Mouse (Mus musculus) cortical plate, adult 2 months (tissue): Measurements from ENCODE around the gene Rhox4c.
"Not testable (repeated sequence)": the region's sequence is repeated elsewhere in the genome, so short reads cannot be mapped to it uniquely, and the experiment has no call there.

Experiments
- CTCF ChIP-seq: fragments of 200-500 bp; IDR thresholded peaks from 2 replicates; pipeline ENCODE4 v1.5.1; 2011; ENCODE audit warnings: mild to moderate bottlenecking, control low read depth, low read length; ENCODE audit not compliant: insufficient read depth; ENCODE audit errors: extremely low read depth
- POLR2A ChIP-seq: fragments of 200-500 bp; IDR thresholded peaks from 2 replicates; pipeline ENCODE4 v1.6.1; 2011; ENCODE audit warnings: mild to moderate bottlenecking, low read length, control low read depth; ENCODE audit not compliant: insufficient read depth; ENCODE audit errors: extremely low read depth

DNA sequence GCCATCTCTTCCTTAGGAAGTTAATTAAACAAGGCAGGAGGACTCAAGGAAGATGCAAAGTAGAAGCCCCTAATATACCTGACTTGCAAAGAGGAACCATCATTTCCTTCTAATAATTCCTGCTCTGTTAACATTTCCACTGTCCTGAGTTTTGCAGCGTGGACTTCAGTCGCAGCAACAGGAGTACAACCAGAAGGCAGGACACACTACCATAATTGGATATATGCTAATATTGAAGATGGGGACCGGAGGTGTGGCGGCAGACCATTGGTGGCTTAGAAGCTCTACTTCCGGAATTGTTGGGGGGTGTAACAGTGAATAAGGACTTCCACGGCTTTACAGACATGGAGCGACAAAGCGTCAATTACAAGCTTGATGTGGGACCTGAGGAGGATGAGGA lies 50.0 kb downstream of the Rhox4c start, which contains the start of gene Rhox2e:
- TF ChIP-seq CTCF, POLR2A: not testable (repeated sequence)
